Mouse (Mus musculus) intestine, embryonic 15.5 days (tissue): ENCODE data around the gene 2310011J03Rik. TPM values are rescaled to one million over a fixed set of nuclear protein-coding genes. Genes with fewer than 3 reads are reported as not detected.

Experiments used
- ATAC-seq: fragments of 200-750 bp; cut with Nextera tagmentation; 2 replicates; pipeline ENCODE4 v1.8.0; 2017; ENCODE audit warnings: moderate TSS enrichment, moderate library complexity
- H3K27ac ChIP-seq: fragments of 300-500 bp; sonication (generic); 2 replicates; pipeline ENCODE4 v1.5.1; 2015; ENCODE audit warnings: mild to moderate bottlenecking, inconsistent platforms
- H3K27me3 ChIP-seq: fragments of 300-500 bp; sonication (generic); replicated peaks from 2 replicates; pipeline ENCODE4 v1.6.1; 2015; ENCODE audit warnings: inconsistent platforms
- H3K36me3 ChIP-seq: fragments of 300-500 bp; sonication (generic); 2 replicates; pipeline ENCODE4 v1.6.1; 2015; ENCODE audit warnings: inconsistent platforms
- H3K4me1 ChIP-seq: fragments of 300-500 bp; sonication (generic); replicated peaks from 2 replicates; pipeline ENCODE4 v1.6.1; 2015; ENCODE audit warnings: inconsistent platforms
- H3K4me2 ChIP-seq: fragments of 300-500 bp; sonication (generic); replicated peaks from 2 replicates; pipeline ENCODE4 v1.6.1; 2015; ENCODE audit warnings: mild to moderate bottlenecking, inconsistent platforms
- H3K4me3 ChIP-seq: fragments of 300-500 bp; sonication (generic); replicated peaks from 2 replicates; pipeline ENCODE4 v1.5.1; 2015; ENCODE audit warnings: inconsistent platforms
- H3K9ac ChIP-seq: fragments of 300-500 bp; sonication (generic); 2 replicates; pipeline ENCODE4 v1.6.1; 2015; ENCODE audit warnings: inconsistent platforms
- H3K9me3 ChIP-seq: fragments of 300-500 bp; sonication (generic); 2 replicates; pipeline ENCODE4 v1.6.1; 2016; ENCODE audit warnings: inconsistent platforms
- WGBS: fragments of 180-500 bp; shearing (Covaris S2); methylation state at CpG from one replicate; pipeline ENCODE4 v1.1.7; 2015; 5-methylcytosine and 5-hydroxymethylcytosine counted together
- polyA plus RNA-seq: library from polyadenylated mRNA; unstranded; fragments of >200 nt; fragmentation: Nextera tagmentation; extraction: Ambion mirVana; gene quantifications from 2 replicates; pipeline ENCODE4 v1.2.1, GENCODE M21; 2015

2310011J03Rik gene
- polyA plus RNA-seq, 1 experiment from 2014 or later, result 51.4 TPM

- H3K9me3 ChIP-seq, result no peaks in the 10 kb centered on the region
- H3K27ac ChIP-seq, result no peak overlapping the region
- no peak overlapping the region for H3K9ac ChIP-seq
- WGBS, result 80% methylated on average over 5 of the region's 5 CpGs
- H3K4me1 ChIP-seq, result peaks cover 26% of the 10 kb centered on the region
- H3K36me3 ChIP-seq, result peaks cover 12% of the 10 kb centered on the region
- no peak for ATAC-seq
- H3K27me3 ChIP-seq, result peaks cover 44% of the 10 kb centered on the region
- no peak overlapping the region for H3K4me3 ChIP-seq
- no peak overlapping the region for H3K4me2 ChIP-seq
Observed at GRCm38 (mm10) chr10:80296824-80297223, 23.5 kb downstream of the 2310011J03Rik start.

- H3K4me2 ChIP-seq, result peak within 1 kb of the TSS; percentile 78
- H3K36me3 ChIP-seq, result peaks cover 12% of the 10 kb centered on the region
- peak within 1 kb of the TSS; percentile 37 for H3K4me3 ChIP-seq
- H3K27me3 ChIP-seq, result peaks cover 37% of the 10 kb centered on the region
- H3K9me3 ChIP-seq, result no peaks in the 10 kb centered on the region
- peaks cover 22% of the 10 kb centered on the region for H3K4me1 ChIP-seq
- WGBS, result 3% methylated on average over 26 of the region's 26 CpGs
- peak; percentile 52 for ATAC-seq
- no peak within 1 kb of the TSS for H3K27ac ChIP-seq
- H3K9ac ChIP-seq, result peak within 1 kb of the TSS; percentile 47
Observed at GRCm38 (mm10) chr10:80295618-80296425, 24.5 kb downstream of the 2310011J03Rik start, which contains the start of gene Apc2. TSS of gene Apc2 (plus strand) at chr10:80295977.

GRCm38 (mm10) chr10:80294788-80295303 lies 25.5 kb downstream of the 2310011J03Rik start:
- Histone ChIP-seq H3K27ac (no peak overlapping the region), H3K4me2 (no peak overlapping the region), H3K4me3 (no peak overlapping the region), H3K4me1 (peaks cover 22% of the 10 kb centered on the region), H3K9me3 (no peaks in the 10 kb centered on the region), H3K36me3 (peaks cover 12% of the 10 kb centered on the region), H3K9ac (0 out of 2 replicates have a peak overlapping the region, but pooled peaks have one; percentile 2), H3K27me3 (peaks cover 27% of the 10 kb centered on the region)
- ATAC-seq, result no peak
- WGBS, result 38% methylated on average over 7 of the region's 7 CpGs

GRCm38 (mm10) chr10:80294311-80294710 lies 26.0 kb downstream of the 2310011J03Rik start:
- Histone ChIP-seq H3K9ac (no peak overlapping the region), H3K27me3 (peaks cover 22% of the 10 kb centered on the region), H3K4me2 (0 out of 2 replicates have a peak overlapping the region, but pooled peaks have one; percentile 75), H3K9me3 (no peaks in the 10 kb centered on the region), H3K4me1 (peaks cover 22% of the 10 kb centered on the region), H3K4me3 (no peak overlapping the region), H3K36me3 (peaks cover 12% of the 10 kb centered on the region), H3K27ac (peak overlapping the region; percentile 6; the same call in 1 of the 2 replicates)
- 76% methylated on average over 4 of the region's 4 CpGs for WGBS
- no peak for ATAC-seq

GRCm38 (mm10) chr10:80293325-80293724 lies 27.0 kb downstream of the 2310011J03Rik start:
- Histone ChIP-seq H3K4me1 (peaks cover 22% of the 10 kb centered on the region), H3K9ac (peak overlapping the region; percentile 98), H3K4me3 (peak overlapping the region; percentile 88), H3K9me3 (no peaks in the 10 kb centered on the region), H3K27ac (peak overlapping the region; percentile 87; the same call in 1 of the 2 replicates), H3K4me2 (peak overlapping the region; percentile 75), H3K27me3 (peaks cover 12% of the 10 kb centered on the region), H3K36me3 (peaks cover 13% of the 10 kb centered on the region)
- no peak for ATAC-seq
- 20% methylated on average over 14 of the region's 14 CpGs for WGBS

- 0% methylated on average over 72 of the region's 72 CpGs for WGBS
- H3K36me3 ChIP-seq, result peaks cover 19% of the 10 kb centered on the region
- peak; percentile 90 for ATAC-seq
- peak within 1 kb of the TSS; percentile 98 for H3K9ac ChIP-seq
- H3K4me1 ChIP-seq, result peaks cover 25% of the 10 kb centered on the region
- peak within 1 kb of the TSS; percentile 88 for H3K4me3 ChIP-seq
- peak within 1 kb of the TSS; percentile 87 for H3K27ac ChIP-seq
- no peaks in the 10 kb centered on the region for H3K9me3 ChIP-seq
- peak within 1 kb of the TSS; percentile 75 for H3K4me2 ChIP-seq
- peaks cover 4% of the 10 kb centered on the region for H3K27me3 ChIP-seq
Observed at GRCm38 (mm10) chr10:80292251-80293146, 27.8 kb downstream of the 2310011J03Rik start, which contains the start of gene Rps15. TSS of gene Rps15 (plus strand) at chr10:80292453.

- H3K36me3 ChIP-seq, result peaks cover 36% of the 10 kb centered on the region
- H3K27ac ChIP-seq, result 0 out of 2 replicates have a peak overlapping the region, but pooled peaks have one; percentile 13
- ATAC-seq, result no peak
- H3K4me2 ChIP-seq, result no peak overlapping the region
- no peaks in the 10 kb centered on the region for H3K27me3 ChIP-seq
- no peak overlapping the region for H3K9ac ChIP-seq
- H3K9me3 ChIP-seq, result no peaks in the 10 kb centered on the region
- H3K4me1 ChIP-seq, result peaks cover 10% of the 10 kb centered on the region
- WGBS, result 55% methylated on average over 8 of the region's 8 CpGs
- H3K4me3 ChIP-seq, result no peak overlapping the region
Observed at GRCm38 (mm10) chr10:80288657-80289056, 31.7 kb downstream of the 2310011J03Rik start.

GRCm38 (mm10) chr10:80288097-80288496 lies 32.2 kb downstream of the 2310011J03Rik start:
- Histone ChIP-seq H3K27me3 (no peaks in the 10 kb centered on the region), H3K9ac (no peak overlapping the region), H3K4me3 (no peak overlapping the region), H3K4me2 (no peak overlapping the region), H3K9me3 (no peaks in the 10 kb centered on the region), H3K27ac (0 out of 2 replicates have a peak overlapping the region, but pooled peaks have one; percentile 13), H3K4me1 (peaks cover 4% of the 10 kb centered on the region; the same call in 1 of the 2 replicates), H3K36me3 (peaks cover 42% of the 10 kb centered on the region)
- 87% methylated on average over 12 of the region's 12 CpGs for WGBS
- no peak for ATAC-seq

- Histone ChIP-seq H3K9me3 (no peaks in the 10 kb centered on the region), H3K36me3 (peaks cover 48% of the 10 kb centered on the region), H3K4me2 (no peak overlapping the region), H3K4me1 (peaks cover 7% of the 10 kb centered on the region), H3K27ac (no peak overlapping the region), H3K4me3 (no peak overlapping the region), H3K9ac (no peak overlapping the region), H3K27me3 (no peaks in the 10 kb centered on the region)
- 67% methylated on average over 9 of the region's 15 CpGs for WGBS
- no peak for ATAC-seq
Observed at GRCm38 (mm10) chr10:80285222-80286070, 34.9 kb downstream of the 2310011J03Rik start.

- Histone ChIP-seq H3K9ac (no peak overlapping the region), H3K4me2 (no peak overlapping the region), H3K36me3 (peaks cover 67% of the 10 kb centered on the region), H3K27me3 (no peaks in the 10 kb centered on the region), H3K9me3 (no peaks in the 10 kb centered on the region), H3K4me3 (no peak overlapping the region), H3K4me1 (peaks cover 4% of the 10 kb centered on the region), H3K27ac (0 out of 2 replicates have a peak overlapping the region, but pooled peaks have one; percentile 36)
- peak; percentile 24; the same call in 1 of the 2 replicates for ATAC-seq
- WGBS, result 76% methylated on average over 20 of the region's 20 CpGs
Observed at GRCm38 (mm10) chr10:80282481-80283441, 37.6 kb downstream of the 2310011J03Rik start.
